Mouse (Mus musculus) kidney, adult 8-10 months (tissue): ENCODE measurements around the gene Rhot1.
A peak's percentile ranks its signal among the peaks of the same experiment; 100 is the strongest.

Experiments used
- DNase-seq, 2 experiments: peaks; one replicate each; pipeline ENCODE4 v3.0.0; 2022

Rhot1 gene

DNA sequence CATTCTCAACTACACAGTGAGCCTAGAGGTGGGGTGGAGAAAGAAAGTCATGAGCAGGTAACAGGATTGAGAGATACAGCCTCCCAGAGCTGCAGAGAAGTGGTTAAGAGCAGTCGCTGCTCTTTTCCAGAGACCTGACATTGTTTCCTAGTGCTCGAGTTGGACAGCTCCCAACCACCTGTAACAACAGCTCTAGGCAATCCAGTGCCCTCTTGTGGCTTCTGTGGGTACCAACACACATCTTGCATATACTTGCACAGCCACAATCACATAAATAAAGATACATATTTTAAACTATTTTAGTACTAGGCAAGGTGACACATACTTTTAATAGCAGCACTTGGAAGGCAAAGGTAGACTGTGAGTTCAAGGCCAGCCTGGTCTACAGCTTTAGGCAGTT, 82.2 kb downstream of the Rhot1 start:
- DNase-seq, result no peak

DNA sequence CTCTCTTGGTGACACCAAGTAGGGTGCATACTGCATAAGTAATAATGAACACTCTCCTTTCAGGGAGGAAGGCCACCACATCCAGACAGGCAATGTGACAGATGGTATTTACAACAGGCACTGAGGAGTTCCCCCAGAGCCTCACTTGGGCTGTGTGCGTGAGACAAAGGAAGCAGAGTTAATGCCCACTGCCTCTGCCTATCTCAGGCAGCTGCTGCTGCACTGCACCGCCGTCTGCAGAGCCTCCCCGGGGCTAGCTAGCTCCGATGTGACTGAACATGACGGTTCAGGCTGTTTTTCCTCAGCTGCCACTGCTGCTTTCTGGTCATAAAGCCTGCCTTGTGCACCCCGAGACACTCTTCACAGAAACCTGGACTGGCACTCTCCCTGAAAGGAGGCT, 83.6 kb downstream of the Rhot1 start:
- DNase-seq, result no peak

- DNase-seq, result no peak
Observed at GRCm38 (mm10) chr11:80295066-80295465, 86.2 kb downstream of the Rhot1 start.

DNA sequence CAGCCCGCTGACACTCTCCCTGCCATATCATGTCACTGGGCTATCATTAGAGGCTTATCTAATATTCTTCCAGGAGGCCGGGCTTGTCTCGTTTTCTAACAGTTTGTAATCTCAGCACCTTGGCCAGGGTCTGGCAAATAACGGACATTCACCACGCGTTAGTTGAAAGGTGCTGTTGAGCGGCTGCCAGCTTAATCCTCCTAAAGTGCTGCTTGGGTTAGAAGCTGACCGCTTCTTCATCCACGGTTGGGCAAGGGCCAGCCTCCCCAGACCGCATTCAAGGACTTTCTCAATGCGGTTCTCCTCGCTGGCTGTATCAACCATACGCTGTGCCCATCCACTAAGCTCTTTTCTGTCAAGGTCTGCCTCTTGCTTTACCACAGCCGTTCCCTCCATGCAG, 87.0 kb downstream of the Rhot1 start:
- no peak for DNase-seq

DNA sequence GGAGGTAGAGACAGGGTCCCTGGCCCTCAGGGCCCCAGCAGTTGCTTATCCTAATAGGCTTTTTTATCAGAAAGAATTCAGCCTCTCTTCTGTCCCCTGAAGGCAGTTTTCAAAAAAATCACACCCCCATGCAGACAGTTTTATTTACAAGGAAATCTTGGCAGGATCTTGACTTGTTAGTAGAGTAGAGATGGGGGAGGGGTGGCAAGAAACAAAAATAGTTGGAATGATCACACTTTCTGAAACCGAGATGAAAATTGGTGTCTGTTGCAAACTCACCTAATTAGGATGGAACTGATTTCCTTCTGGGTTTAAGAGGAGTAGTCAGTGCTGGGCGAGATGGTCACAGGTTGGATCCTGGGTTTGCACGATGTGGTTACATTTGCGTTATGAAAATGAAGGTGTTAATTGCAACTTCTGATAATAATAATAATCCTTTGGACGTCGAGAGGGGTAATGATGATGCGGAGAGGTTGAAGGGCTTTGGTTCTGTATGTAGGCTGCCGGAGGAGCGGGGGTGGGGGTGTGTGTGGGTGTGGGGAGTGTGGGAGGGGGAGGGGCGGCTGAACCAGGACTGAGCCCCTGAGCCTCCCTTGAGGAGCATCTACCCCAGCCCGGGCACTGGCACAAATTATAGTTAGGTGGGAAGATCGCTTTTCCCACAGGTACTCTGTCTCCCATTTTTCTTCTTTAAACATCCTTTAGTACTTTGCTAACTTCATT, 90.9 kb downstream of the Rhot1 start:
- DNase-seq, result no peak

- DNase-seq, result peak in 1 of 2 experiments; percentile 17
Observed at GRCm38 (mm10) chr11:80300551-80301315, 91.9 kb downstream of the Rhot1 start, which contains the start of gene Rhbdl3. Gene Rhbdl3 (plus strand): TSS chr11:80300912.

- peak in 1 of 2 experiments; percentile 21 for DNase-seq
Observed at GRCm38 (mm10) chr11:80301316-80302045, 92.7 kb downstream of the Rhot1 start.

DNA sequence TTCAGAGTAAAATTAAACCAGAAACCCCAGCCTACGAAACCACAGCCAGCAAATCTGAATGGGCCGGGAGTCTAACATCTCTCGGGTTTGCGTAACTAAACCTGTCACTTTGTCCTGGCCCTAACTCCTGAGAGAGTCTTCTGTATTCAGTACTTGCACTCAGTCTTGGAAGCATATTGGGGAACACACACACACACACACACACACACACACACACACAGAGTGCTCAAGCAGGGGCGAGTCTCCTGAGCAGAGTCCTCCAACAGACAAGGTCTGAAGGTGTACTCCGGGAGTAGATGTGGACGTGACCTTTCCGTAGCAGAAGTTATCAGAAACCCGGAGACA, 93.2 kb downstream of the Rhot1 start:
- DNase-seq, result no peak

DNA sequence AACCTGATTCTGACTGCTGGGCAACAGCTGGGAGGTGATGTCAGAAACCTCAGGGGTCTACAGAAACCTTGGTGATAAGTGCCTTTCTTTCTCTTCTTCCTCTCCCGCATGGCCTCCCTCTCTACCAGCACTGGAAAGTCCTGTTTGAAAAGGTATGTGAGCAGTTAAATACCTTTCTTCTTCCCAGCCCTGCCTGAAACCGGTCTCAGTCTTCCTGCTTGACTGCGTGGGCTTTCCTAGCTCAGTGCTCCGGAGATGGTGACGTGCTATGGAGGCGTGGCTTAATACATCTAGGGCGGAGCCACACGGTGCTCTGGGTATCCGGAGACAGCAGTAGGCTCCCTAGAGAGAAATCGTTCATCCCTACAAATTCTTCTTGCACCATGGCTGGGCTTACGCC, 93.7 kb downstream of the Rhot1 start:
- DNase-seq, result peak; percentile 67 to 79

DNA sequence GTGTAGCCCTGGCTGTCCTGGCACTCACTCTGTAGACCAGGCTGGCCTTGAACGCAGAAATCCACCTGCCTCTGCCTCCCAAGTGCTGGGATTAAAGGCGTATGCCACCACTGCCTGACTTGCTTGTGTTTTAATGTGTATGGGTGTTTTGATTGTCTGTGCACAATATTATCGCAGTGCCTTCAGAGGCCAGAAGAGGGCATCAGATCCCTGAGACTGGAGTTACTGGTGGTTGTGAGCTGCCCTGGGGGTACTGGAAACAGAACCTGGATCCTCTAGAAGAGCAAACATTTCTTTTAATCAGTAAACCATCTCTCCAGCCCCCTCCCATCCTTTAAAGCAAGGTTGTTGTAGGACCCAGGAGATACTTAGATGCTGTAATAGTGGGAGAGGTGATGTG, 94.9 kb downstream of the Rhot1 start:
- no peak for DNase-seq

DNA sequence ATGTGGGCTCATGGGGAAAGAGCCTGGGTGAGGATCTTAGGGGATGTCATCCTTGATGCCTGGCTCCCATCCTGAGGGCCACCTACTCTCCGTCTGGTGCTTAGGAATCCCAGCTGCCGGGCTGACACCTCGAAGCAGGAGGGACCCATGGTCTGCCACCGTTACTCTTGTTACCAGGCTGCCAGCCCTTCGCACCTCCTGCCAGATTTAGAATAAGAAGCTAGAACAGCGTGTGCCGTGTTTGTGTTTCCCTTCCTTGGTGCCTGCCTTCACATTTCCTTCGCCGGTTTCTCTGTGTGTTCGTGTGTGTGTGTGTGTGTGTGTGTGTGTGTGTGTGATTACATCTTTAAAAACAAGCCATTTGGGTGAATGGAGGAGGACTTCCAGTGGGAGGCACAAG, 96.0 kb downstream of the Rhot1 start:
- no peak for DNase-seq

GRCm38 (mm10) chr11:80308537-80308936, 99.7 kb downstream of the Rhot1 start:
- no peak for DNase-seq

GRCm38 (mm10) chr11:80311271-80311670, 102.5 kb downstream of the Rhot1 start:
- no peak for DNase-seq

- no peak for DNase-seq
Observed at GRCm38 (mm10) chr11:80312049-80312448, 103.2 kb downstream of the Rhot1 start.

- no peak for DNase-seq
Observed at GRCm38 (mm10) chr11:80312565-80312964, 103.7 kb downstream of the Rhot1 start.

GRCm38 (mm10) chr11:80313462-80313861, 104.6 kb downstream of the Rhot1 start:
- DNase-seq, result no peak

GRCm38 (mm10) chr11:80313944-80314343, 105.1 kb downstream of the Rhot1 start:
- DNase-seq, result no peak

DNA sequence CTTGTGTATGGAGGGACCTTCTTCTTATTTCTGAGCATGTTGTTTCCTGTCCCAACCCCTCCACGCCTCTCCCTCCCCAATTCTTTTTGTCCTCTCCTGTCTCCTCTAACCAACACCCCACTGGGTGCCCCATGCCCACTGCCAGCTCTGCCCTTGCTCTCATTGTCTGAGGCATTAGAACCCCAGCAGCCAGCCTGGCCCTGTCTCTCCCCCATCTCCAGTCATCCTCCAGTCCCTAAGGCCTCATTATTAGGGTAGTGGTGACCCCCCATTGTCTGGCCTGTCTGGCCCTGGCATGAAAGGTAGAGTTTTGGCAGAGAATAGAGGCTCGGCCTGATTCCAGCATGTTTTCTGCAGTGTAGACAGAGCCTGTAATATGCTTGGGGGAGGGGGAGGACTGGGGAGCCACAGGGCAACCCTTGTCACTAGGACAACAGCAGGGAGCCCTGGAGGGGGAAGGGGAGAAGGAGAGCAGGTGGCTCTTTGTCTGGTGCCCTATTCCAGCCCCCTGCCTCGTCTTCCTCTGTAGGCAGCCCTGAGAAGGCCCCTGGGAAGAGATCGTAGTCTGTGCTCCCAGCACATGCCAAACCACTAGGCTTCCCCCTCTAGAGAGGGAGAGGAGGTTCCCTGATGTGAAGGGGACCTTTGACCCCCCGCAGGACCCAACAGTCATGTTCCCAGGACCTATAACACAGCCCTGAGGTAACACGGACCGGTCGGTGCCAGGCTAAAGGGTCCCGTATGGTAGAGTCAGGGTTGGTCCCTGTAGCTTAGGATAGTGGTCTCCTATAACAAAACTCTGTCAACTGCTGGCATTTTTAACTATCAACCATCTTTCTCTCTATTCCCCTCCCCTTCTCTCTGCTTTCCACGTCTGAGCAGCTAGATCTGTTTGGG, 107.2 kb downstream of the Rhot1 start:
- DNase-seq, result no peak
